Mouse (Mus musculus) C2C12 (cell line): ENCODE measurements around the gene Pgm1. TPM values are rescaled to one million over a fixed set of nuclear protein-coding genes. Genes with fewer than 3 reads are reported as not detected.
A peak's percentile ranks its signal among the peaks of the same experiment; 100 is the strongest.

Source experiments
- H3K27me3 ChIP-seq: one replicate; pipeline ENCODE4 v1.6.1; 2011; ENCODE audit not compliant: control insufficient read depth, insufficient read depth, insufficient read length
- H3K36me3 ChIP-seq: one replicate; pipeline ENCODE4 v1.6.1; 2011; ENCODE audit not compliant: control insufficient read depth, insufficient read depth
- H3K4me3 ChIP-seq: one replicate; pipeline ENCODE4 v1.5.1; 2011; ENCODE audit warnings: mild to moderate bottlenecking, control low read depth; ENCODE audit not compliant: poor library complexity, insufficient read depth, severe bottlenecking
- H3K79me2 ChIP-seq: one replicate; pipeline ENCODE4 v1.6.1; 2011; ENCODE audit not compliant: control insufficient read depth, insufficient read depth
- H3K79me3 ChIP-seq: one replicate; pipeline ENCODE4 v1.6.1; 2011; ENCODE audit warnings: low read depth, control low read depth
- H3ac ChIP-seq: one replicate; pipeline ENCODE3; 2011; ENCODE audit warnings: low read depth; ENCODE audit not compliant: control insufficient read depth, insufficient read length
- CEBPB ChIP-seq: IDR thresholded peaks from one replicate; pipeline ENCODE4 v1.6.1; 2011; ENCODE audit warnings: low read depth, mild to moderate bottlenecking, control low read depth, moderate library complexity
- CTCF ChIP-seq: IDR thresholded peaks from one replicate; pipeline ENCODE4 v1.5.1; 2011; ENCODE audit not compliant: control insufficient read depth, insufficient read depth, insufficient read length
- FOSL1 ChIP-seq: IDR thresholded peaks from one replicate; pipeline ENCODE4 v1.8.0; 2011; ENCODE audit warnings: mild to moderate bottlenecking, low read length; ENCODE audit not compliant: poor library complexity, insufficient read depth, severe bottlenecking
- MAX ChIP-seq: IDR thresholded peaks from one replicate; pipeline ENCODE4 v1.6.1; 2011; ENCODE audit warnings: mild to moderate bottlenecking, control low read depth
- MYOD1 ChIP-seq: IDR thresholded peaks from one replicate; pipeline ENCODE4 v1.6.1; 2011; ENCODE audit warnings: low read depth; ENCODE audit not compliant: control insufficient read depth, insufficient read length
- MYOG ChIP-seq: IDR thresholded peaks from one replicate; pipeline ENCODE4 v1.6.1; 2011; ENCODE audit not compliant: control insufficient read depth, insufficient read length; ENCODE audit errors: extremely low read depth
- USF1 ChIP-seq: IDR thresholded peaks from one replicate; pipeline ENCODE4 v1.6.1; 2011; ENCODE audit warnings: low read depth, mild to moderate bottlenecking, control low read depth, moderate library complexity
- polyA plus RNA-seq: library from polyadenylated mRNA; unstranded; fragments of >200 nt; fragmentation: generic; extraction: Trizol; gene quantifications from one replicate; pipeline ENCODE4 v1.2.1, GENCODE M21; 2012; ENCODE audit warnings: missing spikeins

The Pgm1 gene
- polyA plus RNA-seq, 1 experiment = 41.0 TPM

DNA sequence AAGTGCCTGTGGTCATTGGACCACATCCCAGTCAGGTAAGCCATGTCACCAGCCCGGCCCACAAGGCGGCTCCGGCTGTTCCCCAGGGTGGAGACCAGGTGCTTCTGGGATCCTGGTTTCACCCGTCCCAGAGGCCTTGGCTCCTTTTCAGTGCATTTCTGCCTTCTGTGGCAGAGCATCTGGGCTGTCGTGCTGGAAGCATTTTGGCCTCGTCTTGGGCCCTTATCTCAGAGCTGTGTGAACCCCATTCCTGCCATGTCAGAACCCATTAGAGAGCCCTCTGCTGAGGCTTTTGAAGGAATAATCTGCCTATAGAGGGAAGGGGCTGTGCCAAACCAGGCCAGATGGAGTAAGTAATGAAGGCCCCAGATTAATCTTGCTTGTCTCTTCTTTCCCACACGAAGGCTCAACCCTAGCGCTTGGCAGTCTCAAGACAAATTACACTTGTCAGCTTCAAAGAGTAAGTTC, 80.0 kb downstream of the Pgm1 start:
- Histone ChIP-seq H3K27me3 (peaks cover 3% of the 10 kb centered on the region), H3K79me2 (no peaks in the 10 kb centered on the region), H3ac (no peak overlapping the region), H3K4me3 (no peak overlapping the region), H3K36me3 (no peaks in the 10 kb centered on the region), H3K79me3 (no peaks in the 10 kb centered on the region)
- TF ChIP-seq CTCF = no peak
- no peak for TF ChIP-seq CEBPB
- no peak for TF ChIP-seq FOSL1
- no peak for TF ChIP-seq MYOD1
- no peak for TF ChIP-seq USF1
- TF ChIP-seq MAX = no peak
- no peak for TF ChIP-seq MYOG

GRCm38 (mm10) chr4:100010916-100011315, 81.7 kb downstream of the Pgm1 start:
- Histone ChIP-seq H3K36me3 (no peaks in the 10 kb centered on the region), H3ac (no peak overlapping the region), H3K4me3 (no peak overlapping the region), H3K79me3 (no peaks in the 10 kb centered on the region), H3K79me2 (no peaks in the 10 kb centered on the region), H3K27me3 (peaks cover 3% of the 10 kb centered on the region)
- TF ChIP-seq FOSL1 (no peak), USF1 (no peak), CTCF (no peak), CEBPB (no peak), MYOG (no peak), MYOD1 (no peak), MAX (no peak)

DNA sequence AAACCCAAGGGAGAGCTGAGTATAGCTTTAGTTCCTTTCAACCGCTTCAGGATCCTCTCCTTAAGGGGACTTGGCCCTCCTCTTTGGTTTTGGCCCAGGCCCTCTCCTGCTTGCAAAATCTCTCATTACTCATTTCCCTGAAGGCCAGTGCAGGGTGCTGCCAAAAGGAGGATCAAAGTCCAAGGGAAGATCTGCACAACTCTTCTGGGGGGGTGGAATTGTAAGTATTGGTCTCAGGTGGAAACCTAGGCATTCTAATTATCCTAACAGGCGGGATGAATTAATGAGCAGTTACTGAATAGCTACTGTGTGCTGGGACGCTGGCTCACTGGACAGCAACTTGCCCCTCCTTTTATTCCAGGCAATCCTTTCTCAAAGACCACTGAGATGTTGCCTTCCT, 82.3 kb downstream of the Pgm1 start:
- TF ChIP-seq MYOD1 (no peak), FOSL1 (no peak), CTCF (no peak), MAX (no peak), USF1 (no peak), MYOG (no peak), CEBPB (no peak)
- H3K79me2 ChIP-seq = no peaks in the 10 kb centered on the region
- H3K27me3 ChIP-seq = peaks cover 3% of the 10 kb centered on the region
- no peak overlapping the region for H3K4me3 ChIP-seq
- H3K36me3 ChIP-seq = no peaks in the 10 kb centered on the region
- no peaks in the 10 kb centered on the region for H3K79me3 ChIP-seq
- H3ac ChIP-seq = no peak overlapping the region

DNA sequence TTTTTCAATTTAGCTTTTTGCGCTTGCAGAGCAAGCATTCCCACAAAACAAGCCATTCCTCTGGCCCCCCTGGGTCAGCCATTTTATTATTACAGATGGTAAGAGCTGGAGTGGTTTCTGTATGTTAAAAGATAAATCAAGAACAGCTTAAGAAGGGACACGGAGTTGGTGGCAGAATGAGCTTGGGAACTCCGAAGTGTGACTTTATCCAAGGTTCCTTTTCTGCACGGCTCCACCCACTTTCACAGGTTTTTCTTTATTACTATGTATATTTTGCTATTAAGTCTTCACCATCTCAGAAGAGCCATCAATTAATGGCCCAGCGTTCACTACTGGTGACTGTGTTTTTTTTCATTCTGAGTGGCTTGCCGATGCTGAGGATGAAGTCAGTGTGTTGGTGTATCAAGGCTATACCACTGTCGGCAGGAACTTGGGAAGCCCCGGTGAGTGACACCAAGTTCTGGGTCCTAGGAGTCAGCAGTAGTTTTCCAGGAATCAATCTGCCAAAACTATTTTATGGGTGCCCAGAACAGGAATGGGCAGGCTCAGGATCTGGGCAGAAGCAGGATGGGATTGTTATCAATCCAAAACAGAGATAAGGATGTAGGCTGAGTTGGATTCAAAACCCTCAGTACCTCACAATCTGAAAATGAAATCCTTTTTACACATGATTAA, 83.3 kb downstream of the Pgm1 start:
- Histone ChIP-seq H3K36me3 (no peaks in the 10 kb centered on the region), H3K4me3 (no peak overlapping the region), H3K27me3 (peaks cover 3% of the 10 kb centered on the region), H3K79me2 (no peaks in the 10 kb centered on the region), H3ac (no peak overlapping the region), H3K79me3 (no peaks in the 10 kb centered on the region)
- no peak for TF ChIP-seq MYOG
- TF ChIP-seq CTCF = no peak
- no peak for TF ChIP-seq MAX
- TF ChIP-seq CEBPB = no peak
- no peak for TF ChIP-seq USF1
- no peak for TF ChIP-seq MYOD1
- no peak for TF ChIP-seq FOSL1

GRCm38 (mm10) chr4:100027773-100028172, 98.6 kb downstream of the Pgm1 start:
- H3K79me2 ChIP-seq = no peaks in the 10 kb centered on the region
- no peak for TF ChIP-seq CTCF
- TF ChIP-seq CEBPB = no peak
- TF ChIP-seq USF1 = no peak
- TF ChIP-seq MYOG = no peak
- no peak for TF ChIP-seq FOSL1
- TF ChIP-seq MYOD1 = no peak
- no peak for TF ChIP-seq MAX
- H3K36me3 ChIP-seq = no peaks in the 10 kb centered on the region

DNA sequence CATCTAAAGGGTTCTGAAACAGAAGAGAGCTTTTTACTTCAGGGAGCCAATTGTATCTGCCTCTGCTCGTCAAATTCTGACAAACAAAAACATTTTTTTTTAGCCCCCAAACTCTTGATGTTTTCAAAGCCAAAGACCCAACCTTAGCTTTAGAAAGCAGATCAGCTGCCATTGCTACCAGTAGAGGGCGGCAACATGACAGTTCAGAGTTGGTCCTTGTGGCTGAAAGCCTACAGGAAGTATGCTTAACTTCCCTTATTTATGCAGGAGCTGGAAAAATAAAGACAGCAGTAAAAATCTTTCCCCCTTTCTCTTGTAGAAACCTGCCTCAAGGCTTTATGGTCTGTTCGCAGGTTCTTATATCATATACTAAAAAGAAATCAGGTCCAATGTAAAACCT, 99.4 kb downstream of the Pgm1 start:
- Histone ChIP-seq H3K79me3 (no peaks in the 10 kb centered on the region), H3K4me3 (no peak overlapping the region), H3K27me3 (no peaks in the 10 kb centered on the region), H3K79me2 (no peaks in the 10 kb centered on the region), H3K36me3 (no peaks in the 10 kb centered on the region), H3ac (no peak overlapping the region)
- no peak for TF ChIP-seq FOSL1
- peak; percentile 69 for TF ChIP-seq CTCF
- TF ChIP-seq CEBPB = no peak

More at GRCm38 (mm10) chr4:100027773-100028172, 98.6 kb downstream of the Pgm1 start:
- Histone ChIP-seq H3ac (no peak overlapping the region), H3K4me3 (no peak overlapping the region), H3K79me3 (no peaks in the 10 kb centered on the region), H3K27me3 (no peaks in the 10 kb centered on the region)
